Mouse (Mus musculus): Measurements from ENCODE around the gene Pbx1.

DNA sequence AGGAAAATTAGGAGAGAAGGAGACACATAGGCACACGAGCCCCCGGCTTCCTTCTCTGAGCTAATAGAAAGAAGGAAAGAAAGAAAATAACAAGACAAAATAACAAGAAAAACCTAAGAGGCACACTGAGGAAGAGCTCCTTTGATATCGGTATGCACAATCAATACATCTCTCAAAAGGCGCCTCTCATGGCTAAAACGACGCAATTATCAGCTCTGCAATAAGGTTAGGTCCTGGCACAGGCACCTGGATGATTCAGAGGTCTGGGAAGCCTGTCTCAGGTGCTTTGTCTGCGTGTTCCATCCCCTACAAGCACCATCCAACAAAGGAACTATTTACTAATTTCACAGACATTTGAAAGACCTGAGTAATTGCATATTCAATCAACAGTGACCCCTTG, 5.8 kb downstream of the Pbx1 start:
- TF ChIP-seq POLR2A (IDR thresholded peaks at IDR 0.05; ENCODE audit: extremely low read depth, insufficient read depth, low read length) (no peak), CTCF (IDR thresholded peaks at IDR 0.05; ENCODE audit: low read depth, low read length) (no peak)
